Comparison of ENCODE assay signal across 8 mouse cellular contexts in the genomic region with DNA sequence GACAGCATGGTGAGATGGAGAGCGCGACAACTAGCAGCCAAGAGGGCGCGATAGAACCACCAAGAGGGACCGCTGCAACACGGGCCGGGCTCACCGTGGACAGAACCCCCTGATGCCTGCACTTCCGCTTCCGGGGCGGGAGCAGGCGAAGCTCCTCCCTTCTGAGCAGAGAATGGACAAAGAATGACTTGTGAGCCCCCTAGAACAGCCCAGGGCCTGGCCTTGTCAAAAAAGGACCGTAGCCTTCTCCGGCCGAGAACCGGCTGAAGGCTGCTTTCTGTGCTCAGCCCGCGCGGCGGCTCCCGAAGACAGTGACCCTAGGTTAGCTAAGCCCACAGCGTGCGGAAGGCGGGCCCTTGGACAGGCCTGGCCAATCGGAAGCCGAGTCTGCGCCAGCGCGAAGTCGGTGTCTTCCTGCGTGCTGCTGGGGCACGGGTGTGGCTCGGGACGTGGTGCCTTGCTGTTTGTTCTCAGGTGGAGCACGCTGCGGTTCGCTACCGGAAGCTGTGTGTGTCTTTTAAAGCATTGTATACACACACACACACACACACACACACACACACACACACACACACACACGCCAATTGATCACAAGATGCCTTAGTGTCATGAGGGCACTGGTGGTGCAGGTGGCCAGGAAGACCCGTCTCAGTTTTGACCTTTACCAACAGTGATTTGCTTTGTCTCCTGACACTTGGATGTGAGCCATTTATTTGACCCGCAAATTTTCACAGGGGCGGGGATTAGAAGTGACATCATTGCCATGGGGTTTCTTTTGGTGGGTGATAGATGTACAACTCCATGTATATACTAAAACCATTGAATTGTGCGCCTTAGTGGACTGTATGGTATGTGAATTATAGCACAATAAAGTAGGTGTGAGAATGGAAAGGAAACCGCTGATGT. TPM values are rescaled to one million over a fixed set of nuclear protein-coding genes. Genes with fewer than 3 reads are reported as not detected.
DNase-seq lines count a peak whose midpoint lies in the region; ATAC-seq lines count a peak whose summit lies in the region.

A gene (minus strand): TSS at position 336 of the 906 bp plus-strand sequence.

- 0 out of 2 replicates have a peak, but pooled peaks cover 5% of the 10 kb centered on the region for H3K36me3 ChIP-seq in intestine, embryonic 14.5 days (ENCODE audit: control insufficient read depth, insufficient read depth, low read length)

- peak within 1 kb of the TSS; percentile 85 for H3K4me3 ChIP-seq in intestine, embryonic 14.5 days (ENCODE audit: low read depth, low read length)

- peak within 1 kb of the TSS; percentile 94 for H3K4me2 ChIP-seq in intestine, embryonic 14.5 days (ENCODE audit: low read length)

- 2% methylated on average over 44 of the region's 44 CpGs for WGBS in intestine, embryonic 14.5 days

- ATAC-seq in intestine, embryonic 14.5 days (replicated peaks; ENCODE audit: low FRiP score, low TSS enrichment, low read depth) = peak; percentile 99

- DNase-seq in adrenal gland, adult 18-20 months (ENCODE audit: low spot score in 2 of 2) = peak; percentile 87 to 91
- peak; percentile 95 for DNase-seq in embryo, embryonic 11 days
- peak; percentile 92 for DNase-seq in gastrocnemius, postnatal 25 days
- peak; percentile 99 for DNase-seq in intestine, embryonic 14.5 days (ENCODE audit: low spot score)
- peak; percentile 95 for DNase-seq in left cerebral cortex, postnatal 14 days (ENCODE audit: low spot score in 2 of 2)
- peak; percentile 93 for DNase-seq in mesoderm, embryonic 11.5 days (ENCODE audit: low read depth, low spot score)
- DNase-seq in right cerebral cortex, postnatal 36 days (ENCODE audit: low spot score in 2 of 2) = peak; percentile 94 to 95
- peak; percentile 95 for DNase-seq in yolk sac, embryonic 10.5 days (ENCODE audit: low spot score)

- H3K4me1 ChIP-seq in intestine, embryonic 14.5 days (replicated peaks; ENCODE audit: control insufficient read depth, insufficient read depth, low read length) = peaks cover 8% of the 10 kb centered on the region; the same call in 1 of the 2 replicates

- no peaks in the 10 kb centered on the region for H3K27me3 ChIP-seq in intestine, embryonic 14.5 days (replicated peaks; ENCODE audit: control insufficient read depth, insufficient read depth, low read length)

- peak within 1 kb of the TSS; percentile 85 for H3K27ac ChIP-seq in intestine, embryonic 14.5 days (ENCODE audit: low read depth)

- peak within 1 kb of the TSS; percentile 68 for H3K9ac ChIP-seq in intestine, embryonic 14.5 days (ENCODE audit: low read length)

- intact Hi-C loops in left cerebral cortex, postnatal 14 days (cut with DNase I) = loop anchor here (5.0 to 10.0 kb wide), 2 partner anchors 45 to 207 kb away; a partner anchor contains a TSS

- H3K9me3 ChIP-seq in intestine, embryonic 14.5 days (ENCODE audit: control insufficient read depth, low read length) = no peaks in the 10 kb centered on the region

RNA-seq across cellular contexts. Expression of the gene that starts here (rescaled TPM):
- 10 to 100 TPM; 91.6 to 94.5 TPM for total RNA-seq in adrenal gland, adult 18-20 months (2021)
- 10 to 100 TPM; 25.4 to 29.9 TPM for total RNA-seq in gastrocnemius, postnatal 25 days (2021)
- 218 and 221 TPM in 2 replicates for polyA plus RNA-seq in intestine, embryonic 14.5 days (2014; fragmentation: Nextera tagmentation; extraction: Ambion mirVana)
- 10 to 100 TPM; 54.9 to 62.4 TPM for total RNA-seq in left cerebral cortex, postnatal 14 days (2021)

Comparison
In these comparisons a context has a peak if more than half of its experiments do, and no peak if none do; other contexts are left out.
1. Peak in every context shown above with its lines: DNase-seq, ATAC-seq, H3K4me3 ChIP-seq and H3K27ac ChIP-seq.